Mouse (Mus musculus) ES-E14 (cell line): ENCODE measurements at regions not wholly inside any gene's neighbourhood (a gene's known extent, or its start where the extent isn't known, plus 50 kb on each side); places are given as distances from the start of the nearest gene placed in this dataset.

Experiments
- HCFC1 ChIP-seq: IDR thresholded peaks from 2 replicates; pipeline ENCODE4 v1.6.1; 2012; ENCODE audit warnings: low read length, inconsistent platforms, borderline replicate concordance; ENCODE audit not compliant: insufficient read depth
- ZNF384 ChIP-seq: IDR thresholded peaks from 2 replicates; pipeline ENCODE4 v1.6.1; 2012; ENCODE audit warnings: low read depth, low read length, inconsistent platforms

- TF ChIP-seq HCFC1: no peak
- no peak for TF ChIP-seq ZNF384
Measured at GRCm38 (mm10) chr8:77991050-77991449, 222.0 kb upstream of the Ttc29 start.
